Mouse (Mus musculus) cerebellum, adult 2 months (tissue): Measurements from ENCODE around the gene Gm49711.

ENCODE experiments used
- CTCF ChIP-seq: fragments of 200-500 bp; IDR thresholded peaks from 2 replicates; pipeline ENCODE4 v1.5.1; 2011; ENCODE audit warnings: low read depth, mild to moderate bottlenecking, control low read depth, low read length, moderate library complexity, borderline replicate concordance; ENCODE audit not compliant: insufficient read depth
- POLR2A ChIP-seq: fragments of 200-500 bp; IDR thresholded peaks from 2 replicates; pipeline ENCODE4 v1.6.1; 2011; ENCODE audit warnings: low read length, control low read depth, borderline replicate concordance; ENCODE audit not compliant: insufficient read depth

DNA sequence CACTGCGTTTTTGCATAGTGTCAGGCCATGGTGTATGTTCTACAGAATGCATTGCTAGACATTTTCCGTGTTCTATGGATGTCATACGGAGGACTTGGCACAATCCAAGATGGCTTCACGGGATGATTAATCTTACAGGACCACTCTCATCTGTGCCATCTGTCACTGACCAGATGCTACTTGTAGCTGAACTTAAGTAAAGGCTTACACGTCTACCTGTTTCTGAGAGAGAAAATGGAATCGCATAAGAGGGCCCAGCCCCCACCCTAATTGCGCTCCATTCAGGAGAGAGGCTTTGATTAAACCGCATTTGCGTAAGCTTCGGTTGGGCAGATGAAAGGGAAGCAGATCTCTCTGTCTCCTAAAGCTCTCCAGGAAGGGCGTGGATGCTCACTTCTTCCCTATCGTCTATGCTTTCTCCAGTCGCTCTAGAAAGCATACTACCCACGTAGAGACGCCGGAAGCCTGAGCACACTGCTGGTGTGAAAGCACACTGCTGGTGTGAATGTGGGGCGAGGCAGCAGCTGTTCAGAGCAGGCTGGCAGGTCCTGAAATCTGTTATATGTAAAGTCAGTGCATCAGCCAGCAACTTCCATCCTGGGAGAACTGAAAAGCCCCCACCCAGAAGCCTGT is 62.9 kb downstream of the Gm49711 start:
- TF ChIP-seq CTCF (no peak), POLR2A (no peak)
